ENCODE assay signal across 13 mouse cellular contexts in the genomic region with DNA sequence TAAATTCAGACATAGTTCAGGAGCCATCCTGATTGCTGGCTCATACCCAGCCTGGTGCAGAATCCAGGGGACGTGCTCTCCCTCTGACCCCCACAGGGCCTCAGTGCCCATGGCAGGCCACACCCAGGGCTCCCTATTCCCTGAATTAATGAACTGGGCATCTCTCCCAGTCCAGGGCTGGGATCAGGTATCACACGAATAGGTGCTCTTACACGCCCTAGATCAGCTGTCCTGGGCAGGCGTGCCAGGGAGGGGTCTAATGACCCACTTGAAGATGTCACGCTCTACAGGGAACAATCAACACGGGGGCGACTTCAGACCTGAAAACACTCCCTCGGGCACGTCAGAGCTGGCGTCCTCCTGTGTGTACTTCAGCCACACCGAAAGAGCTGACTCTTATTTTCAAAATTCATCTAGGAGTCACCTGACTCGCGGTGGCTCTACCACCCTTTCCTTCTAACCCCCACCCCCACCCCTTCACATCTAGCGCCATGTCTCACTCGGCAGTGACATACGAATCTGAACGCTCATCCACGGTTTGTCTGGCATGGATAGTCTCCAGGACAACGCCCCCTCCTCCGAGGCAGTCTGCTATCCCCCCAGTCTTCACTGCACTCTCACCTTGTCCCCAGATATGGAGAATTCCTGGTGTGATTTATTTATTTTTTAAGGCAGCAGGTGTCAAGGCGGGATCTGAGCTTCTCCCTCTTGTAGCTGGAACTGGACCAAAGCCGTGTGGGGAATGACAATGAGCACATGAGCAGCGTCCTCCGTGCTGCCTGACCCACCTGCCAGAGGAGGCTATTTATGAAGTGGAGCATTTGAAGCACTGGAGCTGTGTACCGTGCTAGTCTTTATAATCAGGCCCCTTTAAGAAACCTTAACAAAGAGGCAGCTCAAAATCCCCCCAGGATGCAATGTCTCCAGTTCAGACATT.
A peak's percentile ranks its signal among the peaks of the same experiment; 100 is the strongest.
DNase-seq lines count a peak whose midpoint lies in the region; ATAC-seq lines count a peak whose summit lies in the region.
"Had no signal": no experiment of that assay in that cellular context is flagged by ENCODE, and none has a peak within 500 bp of the region (broad histone marks: within the 10 kb centered on the region; RNA-seq: fewer than 3 reads in every experiment).

No protein-coding gene starts in this region.

- H3K27ac ChIP-seq in forebrain, embryonic 13.5 days, result no peak overlapping the region
- H3K27ac ChIP-seq in forebrain, embryonic 11.5 days (ENCODE audit: low read depth, low read length), result no peak overlapping the region
- H3K27ac ChIP-seq: lung, embryonic 15.5 days; stomach, postnatal 0 days had no signal

- no peak for DNase-seq in forebrain, embryonic 11.5 days (ENCODE audit: low spot score)
- DNase-seq in kidney, adult 11 months, result peak; percentile 33
- DNase-seq in kidney, postnatal 10 days, result no peak
- peak; percentile 28 for DNase-seq in kidney, adult 9 months
- no peak for DNase-seq in testis, postnatal 10 days (ENCODE audit: low spot score)
- no peak for DNase-seq in frontal cortex, postnatal 14 days (ENCODE audit: low spot score in 2 of 2)
- DNase-seq: adrenal gland, postnatal 10 days; B cell, adult 2 months; spleen, adult 18-20 months had no signal

- 78% methylated on average over 25 of the region's 25 CpGs for WGBS in forebrain, embryonic 13.5 days
- 90% methylated on average over 25 of the region's 25 CpGs for WGBS in forebrain, embryonic 11.5 days

- no peak overlapping the region for H3K9ac ChIP-seq in forebrain, embryonic 13.5 days
- no peak overlapping the region for H3K9ac ChIP-seq in forebrain, embryonic 11.5 days (ENCODE audit: low read length)
- H3K9ac ChIP-seq: lung, embryonic 15.5 days had no signal

- peaks cover 23% of the 10 kb centered on the region for H3K27me3 ChIP-seq in forebrain, embryonic 13.5 days
- peaks cover under 1% of the 10 kb centered on the region; the same call in 1 of the 2 replicates for H3K27me3 ChIP-seq in forebrain, embryonic 11.5 days (ENCODE audit: control insufficient read depth, insufficient read depth, low read length)
- H3K27me3 ChIP-seq: lung, embryonic 15.5 days had no signal

- H3K4me3 ChIP-seq in forebrain, embryonic 13.5 days, result no peak overlapping the region
- H3K4me3 ChIP-seq in forebrain, embryonic 11.5 days (ENCODE audit: low read depth, low read length), result no peak overlapping the region
- H3K4me3 ChIP-seq: lung, embryonic 15.5 days had no signal

- ATAC-seq in forebrain, embryonic 13.5 days, result peak; percentile 41; the same call in 1 of the 2 replicates
- ATAC-seq in forebrain, embryonic 11.5 days (replicated peaks; ENCODE audit: low FRiP score), result no peak
- ATAC-seq: inflammation-experienced regulatory T-cells, adult 6 months had no signal

- no peak overlapping the region for H3K4me2 ChIP-seq in forebrain, embryonic 13.5 days
- no peak overlapping the region for H3K4me2 ChIP-seq in forebrain, embryonic 11.5 days (ENCODE audit: low read depth, low read length, severe bottlenecking)
- H3K4me2 ChIP-seq: lung, embryonic 15.5 days had no signal

- peaks cover 11% of the 10 kb centered on the region for H3K4me1 ChIP-seq in forebrain, embryonic 13.5 days
- H3K4me1 ChIP-seq in forebrain, embryonic 11.5 days (replicated peaks; ENCODE audit: control insufficient read depth, insufficient read depth, low read length), result no peaks in the 10 kb centered on the region

- H3K36me3 ChIP-seq in forebrain, embryonic 13.5 days (ENCODE audit: poor library complexity, severe bottlenecking), result no peaks in the 10 kb centered on the region
- H3K36me3 ChIP-seq in forebrain, embryonic 11.5 days (ENCODE audit: control insufficient read depth, insufficient read depth, low read length), result no peaks in the 10 kb centered on the region
- H3K36me3 ChIP-seq: lung, embryonic 15.5 days had no signal

- H3K9me3 ChIP-seq in forebrain, embryonic 13.5 days (replicated peaks), result no peaks in the 10 kb centered on the region
- H3K9me3 ChIP-seq in forebrain, embryonic 11.5 days (ENCODE audit: control insufficient read depth, low read length), result no peaks in the 10 kb centered on the region
- H3K9me3 ChIP-seq: lung, embryonic 15.5 days had no signal

Comparison
In these comparisons a context has a peak if more than half of its experiments do, and no peak if none do; other contexts are left out.
1. DNase-seq: peak in kidney, adult 11 months (single experiment) and kidney, adult 9 months (single experiment); none in forebrain, embryonic 11.5 days (single experiment), kidney, postnatal 10 days (single experiment), testis, postnatal 10 days (single experiment) and frontal cortex, postnatal 14 days (0 of 2).